Mouse (Mus musculus) frontal cortex, postnatal 36 days (tissue): ENCODE results near the gene Rpl22l1.
"Not testable (repeated sequence)": the region's sequence is repeated elsewhere in the genome, so short reads cannot be mapped to it uniquely, and the experiment has no call there.

Experiments
- DNase-seq, 2 experiments: peaks; one replicate each; pipeline ENCODE4 v3.0.0; 2022; ENCODE audit warnings: low spot score in 2 of 2

Rpl22l1 gene

DNA sequence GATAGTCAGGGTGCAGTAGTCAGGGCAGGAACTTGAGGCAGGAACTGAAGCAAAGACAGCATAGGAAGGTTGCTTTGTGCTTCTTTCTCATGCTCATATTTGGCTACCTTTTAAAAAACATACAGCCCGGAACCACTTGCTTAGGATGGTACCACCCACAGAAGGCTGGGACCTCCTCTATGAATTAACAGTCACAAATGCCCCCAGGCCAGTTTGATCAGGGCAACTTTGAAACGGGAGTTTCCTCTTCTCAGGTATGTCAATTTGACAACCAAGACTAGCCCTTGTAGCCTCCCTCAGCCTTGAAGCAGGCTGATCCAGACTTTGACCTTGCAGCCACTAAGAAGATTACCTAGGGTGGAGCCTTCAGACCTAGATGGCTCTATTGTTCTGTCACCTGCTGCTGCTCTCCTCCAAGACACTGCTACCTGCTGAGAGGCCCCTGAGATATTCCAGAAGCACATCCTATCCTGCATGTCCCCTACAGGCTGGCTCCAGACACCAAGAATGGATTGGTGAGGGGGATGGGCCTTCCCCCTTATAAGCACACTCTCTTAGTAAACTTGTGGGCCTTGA, 31.6 kb downstream of the Rpl22l1 start:
- DNase-seq, result no peak

DNA sequence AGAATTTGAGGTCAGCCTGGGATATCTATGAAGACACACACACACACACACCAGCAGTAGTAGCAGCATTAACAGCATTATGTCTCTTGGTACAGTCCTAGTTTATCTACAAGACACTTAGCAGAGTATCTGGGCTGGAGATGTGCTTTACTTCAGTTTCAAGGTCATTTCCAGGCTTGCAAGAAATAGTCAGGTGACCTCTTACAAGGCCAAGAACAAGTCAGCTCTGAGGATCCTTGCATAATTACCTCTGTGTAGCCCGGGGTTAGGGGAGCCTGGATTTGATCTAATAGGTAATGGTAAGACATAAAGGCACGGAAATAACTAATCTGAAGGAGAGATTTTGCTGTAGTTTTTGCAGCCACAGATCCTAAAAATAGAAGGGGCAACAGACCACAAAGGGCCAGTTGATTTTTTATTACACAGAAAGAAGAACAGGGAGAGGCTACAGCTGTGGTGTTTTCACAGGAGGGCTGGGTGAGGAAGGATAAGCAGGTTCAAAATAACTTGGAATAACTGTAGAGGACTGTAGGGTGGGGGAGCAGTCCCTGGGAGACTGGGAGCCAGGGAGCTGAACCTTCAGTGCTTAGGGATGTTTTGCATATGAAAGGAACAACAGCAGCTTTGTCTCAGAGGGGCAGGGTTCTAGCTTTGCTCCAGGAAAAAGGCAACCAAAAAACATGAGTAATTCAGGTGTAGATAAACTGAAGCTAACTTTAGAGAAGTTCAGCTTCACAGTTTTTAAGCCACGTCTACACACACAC, 36.8 kb downstream of the Rpl22l1 start:
- no peak for DNase-seq

DNA sequence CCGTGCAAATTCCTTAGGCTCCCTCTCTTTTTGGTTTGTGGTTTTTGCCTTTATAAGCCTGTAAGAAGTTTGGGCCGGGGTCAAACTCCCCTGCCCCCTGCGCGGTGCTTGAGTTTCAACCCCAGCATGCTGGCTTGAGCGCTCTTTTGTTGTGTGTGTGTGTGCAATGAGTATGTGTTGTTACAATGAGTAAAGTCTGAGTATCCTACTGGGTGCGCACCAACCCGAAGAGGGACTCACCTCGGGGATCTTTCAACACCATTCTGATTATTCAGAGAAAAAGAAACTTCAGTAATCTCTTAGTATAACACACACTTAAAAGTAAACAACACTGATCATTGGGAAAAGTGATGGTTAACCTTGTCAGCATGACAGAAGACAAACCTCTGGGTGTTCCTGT, 38.0 kb downstream of the Rpl22l1 start:
- no peak for DNase-seq

DNA sequence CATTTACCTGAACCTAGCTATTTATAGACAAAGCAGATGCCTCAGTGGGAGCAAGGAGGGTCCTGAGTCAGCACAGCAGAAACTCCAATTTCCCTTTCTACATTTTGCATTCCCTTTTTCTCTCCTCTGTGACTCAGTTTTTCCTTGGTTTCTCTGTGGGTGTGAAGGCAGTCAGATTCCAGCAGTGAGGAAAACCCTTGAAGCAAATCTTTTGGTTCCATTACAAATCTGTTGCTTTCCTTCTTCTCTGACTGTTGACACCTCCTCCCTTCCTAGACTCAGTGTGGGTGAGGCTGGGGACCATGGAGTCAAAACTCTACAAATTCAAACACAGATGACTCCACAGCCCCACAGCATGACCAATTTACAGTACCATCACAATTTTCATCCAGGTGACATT, 41.9 kb downstream of the Rpl22l1 start:
- peak; percentile 2 to 4 for DNase-seq

DNA sequence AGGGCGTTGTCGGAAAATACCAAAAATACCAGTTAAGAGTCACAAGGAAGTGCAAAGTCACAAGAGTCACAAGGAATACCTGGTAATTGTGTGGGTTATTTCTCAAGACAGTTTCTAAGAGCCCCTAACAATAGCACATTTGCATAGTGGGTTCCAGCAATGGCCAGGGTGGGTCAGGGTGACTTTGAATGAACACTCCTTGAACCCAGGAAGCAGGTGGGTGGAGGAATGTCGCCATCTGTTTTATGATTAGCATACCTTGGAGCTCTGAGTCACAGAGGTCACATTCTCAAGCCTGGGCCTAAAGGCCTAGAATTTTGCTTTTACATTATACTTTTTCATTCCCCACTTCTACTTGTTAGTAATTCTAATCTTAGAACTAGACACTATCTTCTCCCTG, 46.9 kb downstream of the Rpl22l1 start:
- not testable (repeated sequence) for DNase-seq
